Mouse (Mus musculus) small intestine, adult 2 months (tissue): Measurements from ENCODE around the gene Dnah9.

Source experiments
- CTCF ChIP-seq: fragments of 200-500 bp; IDR thresholded peaks from 2 replicates; pipeline ENCODE4 v1.5.1; 2012; ENCODE audit warnings: low read depth, mild to moderate bottlenecking, control low read depth, inconsistent platforms, low read length, moderate library complexity, mixed read lengths; ENCODE audit not compliant: insufficient replicate concordance, insufficient read length; ENCODE audit errors: extremely low read depth
- POLR2A ChIP-seq: fragments of 200-500 bp; IDR thresholded peaks from 2 replicates; pipeline ENCODE4 v1.6.1; 2012; ENCODE audit warnings: low read depth, mild to moderate bottlenecking, control low read depth, inconsistent platforms, low read length, moderate library complexity

DNA sequence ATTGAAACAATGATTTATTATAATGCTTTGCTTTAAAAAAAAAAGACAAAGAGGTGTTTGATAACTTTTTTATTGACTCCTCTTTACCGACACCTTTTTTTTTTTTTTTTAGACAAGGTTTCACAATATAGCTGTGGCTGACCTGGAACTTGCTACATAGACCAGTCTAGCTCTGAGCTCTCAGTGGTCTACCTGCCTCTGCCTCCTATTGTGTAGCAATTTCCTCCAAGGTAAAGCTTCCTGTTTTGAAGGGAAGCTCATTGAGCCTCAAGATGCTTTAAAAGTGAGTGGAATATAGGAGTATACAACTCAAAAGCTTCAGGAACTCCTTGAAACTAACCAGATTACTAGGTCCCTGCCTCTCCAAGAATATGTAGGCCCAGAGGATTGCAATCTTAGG is 372.5 kb downstream of the Dnah9 start:
- no peak for TF ChIP-seq POLR2A
- no peak for TF ChIP-seq CTCF
